Mouse (Mus musculus) liver (tissue): ENCODE measurements around the gene Idh3b.

Source experiments
- DNase-seq: peaks from one replicate; pipeline ENCODE4 v3.0.0-alpha.2; 2020; ENCODE audit warnings: mixed read lengths

The Idh3b gene

DNA sequence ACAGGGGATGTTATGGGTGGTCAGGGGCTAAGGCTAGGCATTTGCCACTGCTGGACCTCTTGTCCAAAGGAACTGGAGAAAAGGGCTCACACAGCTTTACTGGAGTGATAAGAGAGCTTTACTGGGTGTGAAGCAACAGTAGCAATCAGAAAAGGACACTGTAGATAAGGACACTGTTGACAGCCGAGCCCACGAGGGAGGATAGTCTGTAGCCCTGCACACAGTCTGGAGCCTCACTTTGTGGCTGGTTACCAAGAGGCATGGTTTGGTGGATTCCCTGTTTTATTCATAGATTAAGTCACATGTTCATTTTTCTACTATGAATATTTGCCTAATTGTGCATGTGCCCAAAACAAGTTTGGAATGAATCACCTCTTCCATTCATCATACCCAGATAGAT, 21.9 kb downstream of the Idh3b start:
- peak; percentile 69 for DNase-seq

DNA sequence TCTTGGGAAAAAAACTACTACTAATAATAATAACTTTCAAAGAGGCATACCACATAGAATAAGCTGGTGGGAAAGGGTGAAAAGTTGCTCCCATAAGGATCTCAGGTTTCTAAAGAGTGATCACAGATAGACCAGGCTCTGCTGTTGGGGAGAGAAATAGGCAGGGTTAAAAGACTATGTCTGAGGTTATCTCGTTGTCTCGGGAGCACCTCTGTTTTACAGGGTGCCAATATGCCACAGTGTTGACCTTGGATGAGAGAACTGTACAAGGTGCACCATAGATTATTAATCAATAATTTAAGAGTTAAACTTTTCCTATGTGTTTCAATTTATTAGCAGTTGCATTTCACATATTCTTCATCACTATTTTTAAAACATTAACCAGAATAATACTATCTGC, 22.4 kb downstream of the Idh3b start:
- no peak for DNase-seq

DNA sequence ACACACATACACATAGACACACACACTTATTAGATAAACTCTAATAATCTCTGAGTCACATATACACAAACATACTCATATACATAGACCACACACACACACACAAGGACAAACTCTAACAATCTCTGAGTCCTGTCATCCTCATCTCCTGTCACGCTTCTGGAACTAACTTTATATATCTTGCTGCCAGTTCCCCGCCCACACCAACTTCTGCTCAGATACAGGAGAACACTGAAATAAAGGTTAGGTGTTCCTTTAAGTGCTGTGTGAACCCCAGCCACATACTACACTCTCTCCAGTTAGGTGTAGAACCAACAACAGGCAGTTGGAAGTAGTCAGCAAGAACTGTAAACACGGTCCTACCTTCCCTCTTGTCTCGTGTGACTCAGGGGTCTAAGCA, 23.5 kb downstream of the Idh3b start:
- DNase-seq, result no peak

DNA sequence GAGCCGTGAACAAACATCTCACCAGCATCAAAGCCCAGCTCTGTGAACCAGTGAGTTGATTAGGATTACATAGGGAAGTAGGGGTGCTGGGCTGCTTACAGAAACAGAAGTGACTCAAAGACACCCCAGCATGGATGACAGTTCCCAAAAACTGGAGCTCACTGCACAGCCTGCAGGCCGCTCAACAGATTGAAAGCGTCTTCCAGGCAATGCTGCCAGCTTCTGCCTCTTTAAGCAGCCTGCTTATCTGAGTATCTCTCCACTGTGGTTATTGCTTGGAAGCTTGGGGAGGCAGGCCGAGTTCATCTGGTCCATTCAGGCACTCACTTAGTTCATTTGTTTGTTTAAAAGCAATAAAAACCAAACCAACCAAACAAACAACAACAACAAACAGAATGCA, 27.6 kb downstream of the Idh3b start:
- no peak for DNase-seq

DNA sequence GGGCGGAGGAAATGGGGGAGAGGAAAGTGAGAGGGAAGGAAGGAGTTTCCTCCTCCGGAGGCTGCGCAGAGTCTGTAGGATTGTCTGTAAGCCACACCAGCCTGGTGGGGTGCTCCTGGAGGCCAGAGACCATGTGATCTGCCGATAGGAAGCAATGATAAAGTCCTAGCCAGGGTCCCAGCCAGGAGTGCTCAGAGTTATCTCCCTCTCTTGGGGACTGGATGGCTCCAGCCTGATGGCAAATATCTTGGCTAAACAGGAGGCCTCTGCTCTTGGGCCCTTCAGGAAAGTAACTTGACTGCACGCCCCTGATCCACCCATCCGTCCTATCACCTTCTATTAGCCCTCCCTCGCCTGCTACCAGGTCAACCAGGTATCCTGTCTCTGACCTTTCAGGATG, 36.1 kb downstream of the Idh3b start:
- DNase-seq, result peak; percentile 56

DNA sequence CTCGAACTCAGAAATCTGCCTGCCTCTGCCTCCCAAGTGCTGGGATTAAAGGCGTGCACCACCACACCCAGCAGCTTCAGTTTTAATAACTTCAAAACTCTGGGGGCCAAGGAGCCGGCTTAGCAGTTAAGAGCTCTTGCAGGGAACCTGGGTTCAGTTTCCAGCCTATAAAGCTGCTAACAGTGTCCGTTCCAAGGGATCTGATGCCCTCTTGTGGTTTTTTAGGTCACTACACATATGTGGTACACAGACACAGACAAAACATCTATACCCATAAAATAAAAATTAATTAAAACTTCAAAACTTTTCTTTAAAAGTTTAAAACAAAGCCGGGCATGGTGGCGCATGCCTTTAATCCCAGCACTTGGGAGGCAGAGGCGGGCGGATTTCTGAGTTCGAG, 37.4 kb downstream of the Idh3b start:
- no peak for DNase-seq
